Mouse (Mus musculus): Measurements from ENCODE around the gene Ccdc88a.

- TF ChIP-seq POLR2A (IDR thresholded peaks at IDR 0.05; ENCODE audit: control insufficient read depth, low read depth, low read length) (no peak), CTCF (IDR thresholded peaks at IDR 0.05; ENCODE audit: control insufficient read depth, insufficient read depth, insufficient replicate concordance, low read depth, low read length) (no peak)
Measured at GRCm38 (mm10) chr11:29400374-29400773, 26.9 kb downstream of the Ccdc88a start.
